Mouse (Mus musculus) midbrain, embryonic 11.5 days (tissue): ENCODE results near the gene Fbxw9. TPM values are rescaled to one million over a fixed set of nuclear protein-coding genes. Genes with fewer than 3 reads are reported as not detected.

Experiments
- ATAC-seq: fragments of 200-750 bp; cut with Nextera tagmentation; 2 replicates; pipeline ENCODE4 v1.8.0; 2017; ENCODE audit warnings: moderate TSS enrichment, moderate library complexity; ENCODE audit not compliant: low FRiP score
- DNase-seq: peaks from one replicate; pipeline ENCODE4 v3.0.0; 2015; ENCODE audit warnings: low spot score; ENCODE audit errors: missing footprints
- H3K27ac ChIP-seq: fragments of 300-500 bp; sonication (generic); 2 replicates; pipeline ENCODE4 v1.5.1; 2014; ENCODE audit warnings: low read depth, low read length
- H3K27me3 ChIP-seq: fragments of 300-500 bp; sonication (generic); 2 replicates; pipeline ENCODE4 v1.6.1; 2014; ENCODE audit warnings: mild to moderate bottlenecking, low read length, moderate library complexity, mixed read lengths; ENCODE audit not compliant: control insufficient read depth, insufficient read depth
- H3K36me3 ChIP-seq: fragments of 300-500 bp; sonication (generic); 2 replicates; pipeline ENCODE4 v1.6.1; 2014; ENCODE audit warnings: mild to moderate bottlenecking, low read length, moderate library complexity, mixed read lengths; ENCODE audit not compliant: control insufficient read depth, insufficient read depth
- H3K4me1 ChIP-seq: fragments of 300-500 bp; sonication (generic); 2 replicates; pipeline ENCODE4 v1.6.1; 2014; ENCODE audit warnings: low read length; ENCODE audit not compliant: control insufficient read depth, insufficient read depth
- H3K4me2 ChIP-seq: fragments of 300-500 bp; sonication (generic); 2 replicates; pipeline ENCODE4 v1.6.1; 2014; ENCODE audit warnings: mild to moderate bottlenecking, moderate library complexity
- H3K4me3 ChIP-seq: fragments of 300-500 bp; sonication (generic); 2 replicates; pipeline ENCODE4 v1.5.1; 2014; ENCODE audit warnings: low read depth, low read length
- H3K9ac ChIP-seq: fragments of 300-500 bp; sonication (generic); 2 replicates; pipeline ENCODE4 v1.6.1; 2014; ENCODE audit warnings: low read length
- H3K9me3 ChIP-seq: fragments of 300-500 bp; sonication (generic); 2 replicates; pipeline ENCODE4 v1.6.1; 2016; ENCODE audit warnings: low read length; ENCODE audit not compliant: control insufficient read depth
- WGBS: fragments of 180-500 bp; shearing (Covaris S2); extraction: QIAGEN DNeasy Blood & Tissue Kit; methylation state at CpG from one replicate; pipeline ENCODE4 v1.1.7; 2014; 5-methylcytosine and 5-hydroxymethylcytosine counted together
- polyA plus RNA-seq: library from polyadenylated mRNA; unstranded; fragments of >200 nt; fragmentation: Nextera tagmentation; extraction: Ambion mirVana; gene quantifications from 2 replicates; pipeline ENCODE4 v1.2.1, GENCODE M21; 2014

Fbxw9 gene
- 22.4 and 25.8 TPM in 2 replicates for polyA plus RNA-seq

GRCm38 (mm10) chr8:85059879-85060616, at the start of gene Fbxw9:
TSS of gene Fbxw9 (plus strand) at chr8:85060055.
- under 1% methylated on average over 52 of the region's 53 CpGs for WGBS
- Histone ChIP-seq H3K9me3 (no peaks in the 10 kb centered on the region), H3K27me3 (no peaks in the 10 kb centered on the region), H3K4me3 (peak within 1 kb of the TSS; percentile 82), H3K4me2 (peak within 1 kb of the TSS; percentile 97), H3K9ac (peak within 1 kb of the TSS; percentile 80), H3K27ac (no peak within 1 kb of the TSS), H3K4me1 (peaks cover 6% of the 10 kb centered on the region; the same call in 1 of the 2 replicates), H3K36me3 (peaks cover 8% of the 10 kb centered on the region; the same call in 1 of the 2 replicates)
- ATAC-seq (peak; percentile 92), DNase-seq (peak; percentile 99)

- Histone ChIP-seq H3K9me3 (no peaks in the 10 kb centered on the region), H3K9ac (no peak overlapping the region), H3K36me3 (no peaks in the 10 kb centered on the region), H3K27ac (no peak overlapping the region), H3K4me1 (peaks cover 3% of the 10 kb centered on the region; the same call in 1 of the 2 replicates), H3K27me3 (peaks cover 22% of the 10 kb centered on the region), H3K4me3 (no peak overlapping the region), H3K4me2 (no peak overlapping the region)
- ATAC-seq (no peak), DNase-seq (no peak)
- 15% methylated on average over 28 of the region's 28 CpGs for WGBS
Measured at GRCm38 (mm10) chr8:85011242-85011641, 48.6 kb upstream of the Fbxw9 start.

GRCm38 (mm10) chr8:85013230-85013840, 46.5 kb upstream of the Fbxw9 start:
- Histone ChIP-seq H3K27ac (no peak overlapping the region), H3K4me3 (peak overlapping the region; percentile 22), H3K9ac (peak overlapping the region; percentile 62), H3K36me3 (peaks cover 5% of the 10 kb centered on the region; the same call in 1 of the 2 replicates), H3K9me3 (no peaks in the 10 kb centered on the region), H3K27me3 (peaks cover 22% of the 10 kb centered on the region), H3K4me1 (peaks cover 3% of the 10 kb centered on the region; the same call in 1 of the 2 replicates), H3K4me2 (peak overlapping the region; percentile 57)
- ATAC-seq (peak; percentile 77), DNase-seq (peak; percentile 94)
- WGBS: 8% methylated on average over 26 of the region's 26 CpGs

- Histone ChIP-seq H3K4me1 (peaks cover 3% of the 10 kb centered on the region; the same call in 1 of the 2 replicates), H3K27me3 (peaks cover 19% of the 10 kb centered on the region), H3K9me3 (no peaks in the 10 kb centered on the region), H3K27ac (no peak within 1 kb of the TSS), H3K4me2 (peak within 1 kb of the TSS; percentile 57), H3K36me3 (peaks cover 11% of the 10 kb centered on the region; the same call in 1 of the 2 replicates), H3K4me3 (peak within 1 kb of the TSS; percentile 22), H3K9ac (peak within 1 kb of the TSS; percentile 62)
- WGBS: 39% methylated on average over 2 of the region's 2 CpGs
- ATAC-seq: no peak
- DNase-seq: no peak
Measured at GRCm38 (mm10) chr8:85014431-85014830, 45.4 kb upstream of the Fbxw9 start, which contains the start of gene Best2. TSS of gene Best2 (minus strand) at chr8:85014531.

GRCm38 (mm10) chr8:85016724-85017123, 43.1 kb upstream of the Fbxw9 start:
- Histone ChIP-seq H3K36me3 (peaks cover 13% of the 10 kb centered on the region), H3K9me3 (no peaks in the 10 kb centered on the region), H3K4me3 (no peak overlapping the region), H3K27ac (no peak overlapping the region), H3K9ac (no peak overlapping the region), H3K27me3 (peaks cover 5% of the 10 kb centered on the region; the same call in 1 of the 2 replicates), H3K4me1 (no peaks in the 10 kb centered on the region), H3K4me2 (no peak overlapping the region)
- ATAC-seq: no peak
- WGBS: 69% methylated on average over 10 of the region's 10 CpGs
- DNase-seq: peak; percentile 69

- H3K27ac ChIP-seq: no peak overlapping the region
- ATAC-seq (no peak), DNase-seq (peak; percentile 71)
- H3K36me3 ChIP-seq: peaks cover 15% of the 10 kb centered on the region
- whole genome bisulfite sequencing: 24% methylated on average over 5 of the region's 5 CpGs
- H3K4me2 ChIP-seq: no peak overlapping the region
- no peaks in the 10 kb centered on the region for H3K4me1 ChIP-seq
- no peak overlapping the region for H3K4me3 ChIP-seq
- no peaks in the 10 kb centered on the region for H3K9me3 ChIP-seq
- H3K27me3 ChIP-seq: peaks cover 4% of the 10 kb centered on the region; the same call in 1 of the 2 replicates
- no peak overlapping the region for H3K9ac ChIP-seq
Measured at GRCm38 (mm10) chr8:85017209-85017608, 42.6 kb upstream of the Fbxw9 start.

- Histone ChIP-seq H3K4me1 (peaks cover 17% of the 10 kb centered on the region), H3K4me2 (no peak overlapping the region), H3K36me3 (peaks cover 21% of the 10 kb centered on the region), H3K27me3 (no peaks in the 10 kb centered on the region), H3K9ac (no peak overlapping the region), H3K27ac (no peak overlapping the region), H3K9me3 (no peaks in the 10 kb centered on the region), H3K4me3 (no peak overlapping the region)
- DNase-seq (no peak), ATAC-seq (no peak)
- 92% methylated on average over 3 of the region's 3 CpGs for WGBS
Measured at GRCm38 (mm10) chr8:85021514-85022055, 38.3 kb upstream of the Fbxw9 start.

- WGBS: 95% methylated on average over 3 of the region's 3 CpGs
- Histone ChIP-seq H3K9me3 (no peaks in the 10 kb centered on the region), H3K27ac (no peak overlapping the region), H3K36me3 (peaks cover 14% of the 10 kb centered on the region), H3K4me3 (no peak overlapping the region), H3K27me3 (no peaks in the 10 kb centered on the region), H3K4me2 (peak overlapping the region; percentile 89), H3K9ac (no peak overlapping the region), H3K4me1 (peaks cover 28% of the 10 kb centered on the region)
- peak; percentile 47 for DNase-seq
- no peak for ATAC-seq
Measured at GRCm38 (mm10) chr8:85023846-85024245, 36.0 kb upstream of the Fbxw9 start.
